Mouse (Mus musculus) CD8-positive naive resting alpha-beta T cell, adult 2 months (primary cell): Measurements from ENCODE around the gene Sppl3.

ENCODE experiments used
- DNase-seq, 2 experiments: peaks; one replicate each; pipeline ENCODE4 v3.0.0; 2022; ENCODE audit warnings: low read depth in 2 of 2, low spot score in 2 of 2

The Sppl3 gene

DNA sequence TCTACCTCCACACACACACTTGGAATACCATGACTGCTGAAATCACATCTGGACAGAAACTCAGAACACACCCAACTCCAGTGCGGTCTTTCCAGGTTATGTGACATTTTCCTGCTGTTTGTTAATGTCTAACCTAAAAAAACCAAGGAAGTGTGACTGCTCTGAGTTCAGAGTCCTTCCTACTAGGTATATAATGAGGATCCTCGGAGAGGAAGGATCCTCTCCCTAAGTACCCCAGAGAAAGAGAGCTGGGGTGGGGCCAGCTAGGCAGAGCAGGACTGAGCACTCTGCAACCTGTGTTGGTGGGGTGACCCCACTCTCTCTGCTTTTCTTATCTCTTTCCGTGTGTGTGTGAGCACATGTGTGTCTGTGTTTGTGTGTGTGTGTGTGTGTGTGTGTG is 136.5 kb downstream of the Sppl3 start:
- no peak for DNase-seq

DNA sequence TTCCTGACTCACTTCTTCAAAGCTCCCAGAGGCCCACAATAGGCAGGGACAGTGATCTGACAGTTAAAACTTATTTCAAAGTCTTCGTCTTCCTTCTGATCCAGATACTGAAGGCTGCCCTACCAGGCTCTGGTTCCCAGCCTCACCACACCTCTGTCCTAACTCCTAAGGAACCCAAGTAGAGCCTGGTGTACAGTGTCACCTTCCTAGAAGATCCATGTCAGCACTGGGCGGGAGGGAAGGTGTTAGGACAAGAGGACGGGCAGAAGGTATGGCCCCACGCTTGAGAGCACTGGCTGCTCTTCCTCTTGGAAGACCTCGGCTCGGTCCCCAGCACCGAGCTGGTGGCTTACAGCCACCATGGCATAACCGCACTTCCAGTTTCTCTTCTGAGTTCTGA is 137.4 kb downstream of the Sppl3 start:
- no peak for DNase-seq
